Mouse (Mus musculus): ENCODE results near the gene Ctnnd1.
"Not testable (repeated sequence)": the region's sequence is repeated elsewhere in the genome, so short reads cannot be mapped to it uniquely, and the experiment has no call there.

The Ctnnd1 gene

GRCm38 (mm10) chr2:84650464-84651195 lies at the start of gene Ctnnd1:
TSS of gene Ctnnd1 (minus strand) at chr2:84650765.
- DNase-seq (ENCODE audit: low spot score in 2 of 2) = no peak

GRCm38 (mm10) chr2:84695007-84695695 lies 44.6 kb upstream of the Ctnnd1 start:
- no peak for DNase-seq (ENCODE audit: low spot score in 2 of 2)

- no peak for DNase-seq (ENCODE audit: low spot score in 2 of 2)
Measured at GRCm38 (mm10) chr2:84690050-84690449, 39.5 kb upstream of the Ctnnd1 start.

DNA sequence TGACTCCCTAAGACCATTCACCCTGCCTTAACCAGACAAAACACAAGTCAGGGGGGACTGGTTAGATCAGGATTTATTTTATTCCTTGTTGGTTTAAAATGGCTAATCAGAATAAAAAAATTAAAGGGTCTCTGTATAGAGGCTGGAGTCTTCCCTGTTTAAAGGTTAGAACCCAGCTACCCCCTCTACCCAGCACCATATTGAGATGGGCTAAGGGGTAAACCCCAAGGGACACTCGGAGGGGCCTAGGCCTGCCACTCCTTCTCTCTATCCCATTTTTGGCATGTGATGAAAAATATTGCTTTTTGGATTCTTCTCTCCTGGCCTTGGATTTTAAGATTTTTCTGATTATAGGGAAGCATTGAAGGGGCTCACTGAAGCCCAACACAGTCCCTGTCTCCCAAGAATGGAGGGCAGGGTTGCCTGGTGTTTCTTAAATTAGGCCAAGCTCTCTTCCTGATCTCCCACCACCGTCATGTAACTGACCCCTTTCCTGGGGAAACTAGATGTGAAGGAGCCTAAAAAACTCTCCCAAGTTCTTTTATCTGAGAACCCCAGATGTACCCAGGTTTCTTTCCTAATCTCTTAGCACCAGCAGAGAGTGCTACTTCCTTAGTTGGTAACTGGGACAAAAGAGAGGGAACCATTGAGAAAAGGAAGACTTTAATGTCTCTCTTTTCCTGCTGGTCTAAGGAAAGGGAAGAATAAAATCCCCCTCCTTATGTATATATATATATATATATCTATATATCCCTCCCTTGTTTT lies 37.7 kb upstream of the Ctnnd1 start:
- DNase-seq (ENCODE audit: low spot score in 2 of 2) = no peak

- no peak for DNase-seq (ENCODE audit: low spot score in 2 of 2)
Measured at GRCm38 (mm10) chr2:84682605-84683183, 32.1 kb upstream of the Ctnnd1 start.

- DNase-seq (ENCODE audit: low spot score in 2 of 2) = no peak
Measured at GRCm38 (mm10) chr2:84679016-84679415, 28.5 kb upstream of the Ctnnd1 start, which contains the start of gene Tmx2. TSS of gene Tmx2 (minus strand) at chr2:84679140.

GRCm38 (mm10) chr2:84677968-84678880 lies 27.7 kb upstream of the Ctnnd1 start, which contains the start of the genes Gm28635 and Med19:
TSS of gene Gm28635 (minus strand) at chr2:84678041.
TSS of gene Med19 (plus strand) at chr2:84678402.
- peak; percentile 92 to 93 for DNase-seq (ENCODE audit: low spot score in 2 of 2)

GRCm38 (mm10) chr2:84677270-84677967 lies 26.9 kb upstream of the Ctnnd1 start:
- no peak for DNase-seq (ENCODE audit: low spot score in 2 of 2)

GRCm38 (mm10) chr2:84671535-84671934 lies 21.0 kb upstream of the Ctnnd1 start:
- DNase-seq (ENCODE audit: low spot score in 2 of 2) = not testable (repeated sequence)

DNA sequence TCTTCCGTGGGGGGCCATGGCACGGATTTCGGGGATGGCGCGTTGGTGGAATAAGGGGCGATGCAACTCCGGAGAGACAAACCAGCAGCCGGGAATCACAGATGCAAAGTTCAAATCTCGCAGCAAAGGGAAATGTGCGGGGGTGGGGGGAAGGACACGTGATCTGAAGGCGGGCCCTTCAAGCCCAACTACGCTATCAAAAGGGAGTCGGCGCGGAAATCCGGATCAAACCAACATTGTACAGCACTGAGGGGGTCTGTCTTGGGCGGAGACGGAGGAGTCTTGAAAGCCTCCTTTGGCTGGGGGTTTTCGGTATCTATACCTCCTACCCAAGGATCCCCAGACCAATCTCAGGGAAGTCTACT lies 20.0 kb upstream of the Ctnnd1 start, which contains the start of gene Selenoh:
Gene Selenoh, minus strand, starts transcription at position 202 of the 365 bp plus-strand sequence.
- DNase-seq (ENCODE audit: low spot score in 2 of 2) = peak; percentile 86

- no peak for DNase-seq (ENCODE audit: low spot score in 2 of 2)
Measured at GRCm38 (mm10) chr2:84669828-84670568, 19.4 kb upstream of the Ctnnd1 start.

- DNase-seq (ENCODE audit: low spot score in 2 of 2) = no peak
Measured at GRCm38 (mm10) chr2:84666081-84666480, 15.5 kb upstream of the Ctnnd1 start.

GRCm38 (mm10) chr2:84662866-84663265 lies 12.3 kb upstream of the Ctnnd1 start:
- DNase-seq (ENCODE audit: low spot score in 2 of 2) = peak in 1 of 2 experiments; percentile 67

DNA sequence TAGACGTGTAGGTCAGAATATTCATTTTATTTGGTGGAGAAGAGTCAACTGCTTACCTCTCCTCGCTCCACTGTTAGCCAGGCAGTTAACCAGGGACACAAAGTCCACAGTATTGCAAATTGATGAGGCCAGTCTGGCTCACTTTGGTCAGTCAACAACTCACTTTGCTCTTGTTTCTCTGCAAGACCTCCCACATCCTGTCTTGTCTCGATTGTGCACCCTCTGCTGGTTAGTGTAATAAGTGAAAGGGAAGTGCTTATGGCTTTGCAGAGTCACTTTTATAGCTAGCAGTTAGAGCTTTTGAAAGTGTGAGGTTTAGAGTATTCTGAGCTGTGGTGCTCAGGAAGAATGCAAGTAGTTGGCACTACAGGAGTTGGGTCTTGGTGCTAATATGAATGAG lies 9.7 kb upstream of the Ctnnd1 start:
- peak; percentile 35 to 61 for DNase-seq (ENCODE audit: low spot score in 2 of 2)

- DNase-seq (ENCODE audit: low spot score in 2 of 2) = no peak
Measured at GRCm38 (mm10) chr2:84658806-84659205, 8.2 kb upstream of the Ctnnd1 start, which contains the start of gene Btbd18. TSS of gene Btbd18 (plus strand) at chr2:84659079.

DNA sequence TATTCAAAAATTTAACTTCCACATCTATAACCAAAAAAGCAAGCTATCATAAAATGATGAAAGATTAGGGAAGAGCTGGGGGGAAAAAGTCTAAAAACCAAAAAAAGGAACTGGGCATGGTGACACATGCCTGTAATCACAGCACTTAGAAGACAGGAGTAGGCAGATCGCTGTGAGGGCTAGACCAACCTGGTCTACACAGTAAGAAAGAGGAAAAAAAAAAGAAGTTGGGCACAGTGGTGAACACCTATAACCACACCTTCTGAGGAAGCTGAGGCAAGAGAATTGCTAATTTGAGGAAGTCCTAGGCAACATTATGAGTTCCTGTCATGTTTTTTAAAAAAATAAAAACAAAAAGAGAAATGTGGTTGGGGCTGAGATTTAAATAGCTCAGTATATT lies 5.3 kb upstream of the Ctnnd1 start:
- DNase-seq (ENCODE audit: low spot score in 2 of 2) = no peak

DNA sequence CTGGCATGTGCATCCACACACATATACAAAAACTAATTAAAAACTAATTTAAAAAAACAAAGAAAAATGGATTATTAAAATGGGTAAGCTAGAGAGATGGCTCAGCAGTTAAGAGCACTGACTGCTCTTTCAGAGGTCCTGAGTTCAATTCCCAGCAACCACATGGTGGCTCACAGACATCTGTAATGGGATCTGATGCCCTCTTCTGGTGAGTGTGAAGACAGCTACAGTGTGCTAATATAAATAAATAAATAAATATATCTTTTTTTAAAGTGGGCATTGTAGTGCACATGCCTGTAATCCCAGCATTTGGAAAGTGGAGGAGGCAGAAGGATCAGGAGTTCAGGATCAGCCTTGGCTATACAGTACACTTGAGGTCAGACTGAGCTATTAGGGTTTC lies 2.8 kb upstream of the Ctnnd1 start:
- DNase-seq (ENCODE audit: low spot score in 2 of 2) = no peak

DNA sequence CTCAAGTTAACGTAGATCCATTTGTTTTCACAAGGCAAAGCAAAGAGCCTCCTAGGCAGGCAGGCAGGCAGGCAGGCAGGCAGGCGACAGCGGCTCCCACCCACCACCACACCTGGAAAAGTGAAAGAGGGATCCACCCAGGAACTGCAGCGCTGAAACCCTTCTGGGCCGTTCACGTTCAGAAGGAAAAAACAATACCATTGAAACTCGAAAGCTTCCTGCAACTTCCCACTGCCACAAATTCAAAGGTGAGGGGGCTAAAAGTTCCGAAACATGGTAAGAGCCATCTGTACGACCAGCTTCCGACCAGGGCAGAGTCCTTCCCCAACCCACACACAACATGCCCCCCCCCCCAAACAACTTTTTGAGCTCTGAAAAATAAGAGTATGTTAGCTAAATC lies 891 bp downstream of the Ctnnd1 start:
- no peak for DNase-seq (ENCODE audit: low spot score in 2 of 2)

DNA sequence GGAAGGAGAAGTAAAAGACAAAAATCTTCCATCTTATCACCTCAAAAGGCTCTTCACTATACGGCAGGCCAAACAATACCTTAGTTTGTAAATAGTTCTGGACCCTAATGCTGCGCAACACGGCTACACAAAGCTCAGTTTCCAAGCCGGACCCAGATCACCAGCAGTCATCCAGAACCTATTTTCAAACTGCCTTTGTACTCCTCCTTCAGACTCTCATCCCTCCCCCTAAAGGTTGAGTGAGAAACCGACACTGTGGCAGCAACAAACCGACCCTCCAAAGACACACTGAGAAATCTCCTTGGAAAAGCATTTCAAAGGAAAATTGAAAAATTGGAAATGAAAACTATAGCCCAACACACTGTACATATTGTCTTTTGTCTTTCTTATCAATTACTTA lies 2.2 kb downstream of the Ctnnd1 start:
- no peak for DNase-seq (ENCODE audit: low spot score in 2 of 2)

Data from thymus, postnatal 10 days (tissue).